ENCODE assay signal across 12 mouse cellular contexts in the genomic region with DNA sequence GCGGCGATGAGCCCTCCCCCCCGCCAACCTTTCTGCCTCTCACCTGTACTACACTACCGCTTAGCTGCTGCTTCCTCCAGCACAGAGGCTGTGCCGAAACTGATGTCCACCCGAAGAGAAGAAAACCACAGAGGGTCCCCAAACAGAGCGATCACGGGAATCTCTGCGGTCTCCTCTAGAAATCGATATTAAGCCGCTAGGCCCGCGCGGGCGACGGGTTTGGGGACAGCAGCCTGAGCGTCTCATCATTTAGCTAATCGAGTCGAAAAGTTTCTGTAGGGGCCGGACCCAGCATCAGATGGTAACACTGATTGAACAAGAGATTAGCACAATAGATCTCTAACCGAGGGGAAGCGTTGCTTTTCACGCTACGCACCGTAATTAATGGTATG. TPM values are rescaled to one million over a fixed set of nuclear protein-coding genes. Genes with fewer than 3 reads are reported as not detected.
A peak's percentile ranks its signal among the peaks of the same experiment; 100 is the strongest.
DNase-seq lines count a peak whose midpoint lies in the region; ATAC-seq and TF ChIP-seq lines count a peak whose summit lies in the region.
"Had no signal": no experiment of that assay in that cellular context is flagged by ENCODE, and none has a peak within 500 bp of the region (broad histone marks: within the 10 kb centered on the region; RNA-seq: fewer than 3 reads in every experiment).

No protein-coding gene starts in this region.

- peaks cover 44% of the 10 kb centered on the region for H3K4me1 ChIP-seq in heart, embryonic 13.5 days
- peaks cover 20% of the 10 kb centered on the region for H3K4me1 ChIP-seq in lung, embryonic 16.5 days (replicated peaks; ENCODE audit: control insufficient read depth, insufficient read depth, low read length)
- H3K4me1 ChIP-seq in lung, adult 2 months (ENCODE audit: control insufficient read depth, insufficient read depth, low read length): no peaks in the 10 kb centered on the region; the same call in none of the 2 replicates
- H3K4me1 ChIP-seq in hindbrain, embryonic 15.5 days (replicated peaks): peaks cover 30% of the 10 kb centered on the region

- WGBS in heart, embryonic 13.5 days: 2% methylated on average over 25 of the region's 25 CpGs
- WGBS in lung, embryonic 16.5 days: 2% methylated on average over 25 of the region's 25 CpGs
- WGBS in lung, adult 2 months: 5% methylated on average over 25 of the region's 25 CpGs
- 1% methylated on average over 25 of the region's 25 CpGs for WGBS in hindbrain, embryonic 15.5 days

- no peaks in the 10 kb centered on the region for H3K9me3 ChIP-seq in heart, embryonic 13.5 days
- H3K9me3 ChIP-seq in lung, embryonic 16.5 days (ENCODE audit: control insufficient read depth, low read length): no peaks in the 10 kb centered on the region
- H3K9me3 ChIP-seq in hindbrain, embryonic 15.5 days: no peaks in the 10 kb centered on the region
- H3K9me3 ChIP-seq: liver, embryonic 15.5 days; midbrain, embryonic 13.5 days; stomach, embryonic 15.5 days had no signal

- no peak for TF ChIP-seq CTCF in lung, adult 2 months (IDR thresholded peaks at IDR 0.05; ENCODE audit: insufficient read depth, low read length)

- H3K36me3 ChIP-seq in heart, embryonic 13.5 days: no peaks in the 10 kb centered on the region
- H3K36me3 ChIP-seq in lung, embryonic 16.5 days (ENCODE audit: control insufficient read depth, insufficient read depth, low read length): no peaks in the 10 kb centered on the region
- H3K36me3 ChIP-seq in hindbrain, embryonic 15.5 days: no peaks in the 10 kb centered on the region
- H3K36me3 ChIP-seq: liver, embryonic 15.5 days; midbrain, embryonic 13.5 days; stomach, embryonic 15.5 days had no signal

- H3K4me3 ChIP-seq in heart, embryonic 13.5 days: 0 out of 2 replicates have a peak overlapping the region, but pooled peaks have one; percentile 6
- H3K4me3 ChIP-seq in lung, embryonic 16.5 days (ENCODE audit: low read length): no peak overlapping the region
- no peak overlapping the region for H3K4me3 ChIP-seq in lung, adult 2 months (replicated peaks; ENCODE audit: extremely low read depth, low read depth, low read length)
- H3K4me3 ChIP-seq in hindbrain, embryonic 15.5 days: peak overlapping the region; percentile 7; the same call in 1 of the 2 replicates
- H3K4me3 ChIP-seq: liver, embryonic 15.5 days had no signal

- H3K27me3 ChIP-seq in heart, embryonic 13.5 days (replicated peaks): peaks cover 100% of the 10 kb centered on the region
- peaks cover 99% of the 10 kb centered on the region for H3K27me3 ChIP-seq in lung, embryonic 16.5 days (ENCODE audit: control insufficient read depth, insufficient read depth, low read depth, low read length)
- H3K27me3 ChIP-seq in hindbrain, embryonic 15.5 days: peaks cover 73% of the 10 kb centered on the region

- no peak for DNase-seq in heart, adult 9 months (ENCODE audit: low spot score in 2 of 2)
- DNase-seq in lung, adult 2 months: no peak
- DNase-seq in embryo, embryonic 10 days (ENCODE audit: low spot score): peak; percentile 43
- DNase-seq in spleen, postnatal 36 days (ENCODE audit: low spot score in 2 of 2): no peak
- no peak for DNase-seq in left cerebral cortex, adult 9 months (ENCODE audit: low spot score in 2 of 2)
- DNase-seq: kidney, adult 2 months had no signal

- ATAC-seq in heart, embryonic 13.5 days (ENCODE audit: extremely low read depth, insufficient number of reproducible peaks, low FRiP score, low TSS enrichment): no peak
- ATAC-seq in lung, embryonic 16.5 days (ENCODE audit: low read depth): no peak
- ATAC-seq in hindbrain, embryonic 15.5 days (ENCODE audit: low FRiP score, low read depth): no peak
- ATAC-seq: midbrain, embryonic 13.5 days had no signal

- H3K4me2 ChIP-seq in heart, embryonic 13.5 days: no peak overlapping the region
- H3K4me2 ChIP-seq in lung, embryonic 16.5 days (ENCODE audit: low read depth, low read length): peak overlapping the region; percentile 2; the same call in 1 of the 2 replicates
- H3K4me2 ChIP-seq in hindbrain, embryonic 15.5 days: 0 out of 2 replicates have a peak overlapping the region, but pooled peaks have one; percentile 11
- H3K4me2 ChIP-seq: liver, embryonic 15.5 days; midbrain, embryonic 13.5 days; stomach, embryonic 15.5 days had no signal

- H3K27ac ChIP-seq in heart, embryonic 13.5 days (replicated peaks): no peak overlapping the region
- H3K27ac ChIP-seq in lung, embryonic 16.5 days (ENCODE audit: low read length): no peak overlapping the region
- no peak overlapping the region for H3K27ac ChIP-seq in hindbrain, embryonic 15.5 days (replicated peaks)
- H3K27ac ChIP-seq: liver, embryonic 15.5 days; midbrain, embryonic 13.5 days; stomach, embryonic 15.5 days had no signal

- TF ChIP-seq POLR2A in lung, adult 2 months (IDR thresholded peaks at IDR 0.05; ENCODE audit: borderline replicate concordance, extremely low read depth, low read depth, low read length): no peak

- H3K9ac ChIP-seq in heart, embryonic 13.5 days: no peak overlapping the region
- H3K9ac ChIP-seq in lung, embryonic 16.5 days (ENCODE audit: low read length): no peak overlapping the region
- H3K9ac ChIP-seq in hindbrain, embryonic 15.5 days: no peak overlapping the region
- H3K9ac ChIP-seq: liver, embryonic 15.5 days; midbrain, embryonic 13.5 days; stomach, embryonic 15.5 days had no signal

RNA-seq across cellular contexts. Expression of gene Foxd3, which starts 2.9 kb away (rescaled TPM):
- not detected in 2 replicates for polyA plus RNA-seq in heart, embryonic 13.5 days (2015; fragmentation: Nextera tagmentation; extraction: Ambion mirVana)
- polyA plus RNA-seq in lung, embryonic 16.5 days (2015; fragmentation: Nextera tagmentation; extraction: Ambion mirVana): 0.13 TPM in 1 of 2 replicates, not detected in the other
- polyA plus RNA-seq in lung, adult 2 months (2012; rRNA removed): 0.28 and 0.62 TPM in 2 replicates
- 1.8 and 2.1 TPM in 2 replicates for polyA plus RNA-seq in hindbrain, embryonic 15.5 days (2015; fragmentation: Nextera tagmentation; extraction: Ambion mirVana)
- polyA plus RNA-seq: liver, embryonic 15.5 days; midbrain, embryonic 13.5 days had no signal

Comparison
In these comparisons a context has a peak if more than half of its experiments do, and no peak if none do; other contexts are left out.
1. H3K4me3 ChIP-seq: peak in heart, embryonic 13.5 days (single experiment) and hindbrain, embryonic 15.5 days (single experiment); none in lung, embryonic 16.5 days (single experiment) and lung, adult 2 months (single experiment).